Mouse (Mus musculus): Measurements from ENCODE around the gene Gm5142.

DNA sequence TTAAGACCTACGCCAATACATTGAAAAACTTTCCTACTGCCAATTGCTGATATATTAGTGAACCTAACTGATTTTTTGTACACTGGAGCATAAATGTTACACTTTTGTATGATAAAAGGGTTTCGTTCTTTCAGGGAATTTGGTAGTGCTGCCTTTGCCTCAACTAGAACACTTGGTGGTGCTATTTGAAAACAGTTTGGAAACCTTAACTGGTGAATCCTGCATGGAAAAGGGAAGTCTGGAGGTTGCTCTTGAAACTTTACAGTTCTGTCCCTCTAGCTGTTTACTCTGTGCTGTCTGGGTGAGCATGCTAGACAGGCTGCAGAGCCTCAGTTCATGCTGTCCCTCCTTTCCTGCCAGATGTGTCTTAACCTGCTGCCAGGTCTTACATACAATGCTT is 23.0 kb downstream of the Gm5142 start:
- TF ChIP-seq CTCF (IDR thresholded peaks at IDR 0.05; ENCODE audit: control insufficient read depth, insufficient read depth, low read length) (no peak), POLR2A (IDR thresholded peaks at IDR 0.05; ENCODE audit: borderline replicate concordance, control insufficient read depth, low read depth, low read length) (no peak)
